Mouse (Mus musculus) ovary, postnatal 10 days (tissue): Measurements from ENCODE around the gene Gm49354.
"Not testable (repeated sequence)": the region's sequence is repeated elsewhere in the genome, so short reads cannot be mapped to it uniquely, and the experiment has no call there.

Source experiments
- DNase-seq: peaks from one replicate; pipeline ENCODE4 v3.0.0; 2022; ENCODE audit warnings: low spot score

Gm49354 gene

GRCm38 (mm10) chr13:59766786-59767515 is 15.1 kb downstream of the Gm49354 start:
- no peak for DNase-seq

DNA sequence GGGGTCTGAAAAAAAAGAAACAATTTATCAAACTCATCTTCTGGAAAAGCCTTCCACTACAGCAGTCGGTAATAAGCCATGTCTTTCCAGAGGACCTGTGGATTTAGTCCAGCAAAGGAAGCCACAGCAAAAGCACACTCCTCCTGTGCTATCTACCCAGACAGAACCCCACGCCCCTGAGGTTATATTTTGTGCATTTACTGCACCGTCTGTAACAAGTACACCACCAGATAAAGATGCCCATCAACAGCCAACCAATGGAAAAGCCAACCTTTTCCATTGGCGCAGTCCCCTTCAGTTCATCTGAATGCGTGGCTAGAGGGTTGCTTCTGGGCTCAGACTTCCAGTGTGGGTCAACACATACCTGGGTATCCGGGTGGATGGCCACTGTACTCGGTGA is 19.3 kb downstream of the Gm49354 start:
- DNase-seq, result no peak

- no peak for DNase-seq
Measured at GRCm38 (mm10) chr13:59756906-59757305, 25.1 kb downstream of the Gm49354 start.

GRCm38 (mm10) chr13:59750310-59750709 is 31.7 kb downstream of the Gm49354 start:
- DNase-seq, result no peak

GRCm38 (mm10) chr13:59746711-59747110 is 35.3 kb downstream of the Gm49354 start, which contains the start of gene 1700014D04Rik:
Gene 1700014D04Rik, minus strand, starts transcription at chr13:59746752.
- no peak for DNase-seq

GRCm38 (mm10) chr13:59746164-59746563 is 35.9 kb downstream of the Gm49354 start:
- DNase-seq, result no peak

- no peak for DNase-seq
Measured at GRCm38 (mm10) chr13:59745462-59745861, 36.6 kb downstream of the Gm49354 start.

- no peak for DNase-seq
Measured at GRCm38 (mm10) chr13:59741697-59742096, 40.3 kb downstream of the Gm49354 start.

- DNase-seq, result no peak
Measured at GRCm38 (mm10) chr13:59741096-59741495, 40.9 kb downstream of the Gm49354 start.

- DNase-seq, result no peak
Measured at GRCm38 (mm10) chr13:59739397-59739796, 42.6 kb downstream of the Gm49354 start.

DNA sequence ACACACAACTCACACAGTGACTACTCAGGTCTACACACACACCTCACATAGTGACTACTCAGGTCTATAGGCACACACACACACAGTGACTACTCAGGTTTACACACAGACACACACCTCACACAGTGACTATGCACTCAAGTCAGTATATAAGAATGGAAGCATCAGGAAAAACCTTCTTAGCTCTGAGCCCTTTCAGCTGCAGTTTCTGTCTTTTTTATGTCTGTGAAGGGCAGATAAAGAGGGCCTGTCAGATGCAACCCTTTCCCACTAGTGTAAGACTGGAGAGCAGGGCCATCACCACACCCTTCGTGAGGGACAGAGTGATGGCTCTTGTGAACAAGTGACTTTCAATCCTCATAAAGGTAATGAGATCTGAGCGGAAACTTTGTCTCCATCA is 43.6 kb downstream of the Gm49354 start:
- DNase-seq, result no peak

GRCm38 (mm10) chr13:59735190-59735589 is 46.9 kb downstream of the Gm49354 start:
- DNase-seq, result no peak

GRCm38 (mm10) chr13:59734347-59734746 is 47.7 kb downstream of the Gm49354 start:
- not testable (repeated sequence) for DNase-seq

GRCm38 (mm10) chr13:59733936-59734335 is 48.1 kb downstream of the Gm49354 start:
- no peak for DNase-seq

DNA sequence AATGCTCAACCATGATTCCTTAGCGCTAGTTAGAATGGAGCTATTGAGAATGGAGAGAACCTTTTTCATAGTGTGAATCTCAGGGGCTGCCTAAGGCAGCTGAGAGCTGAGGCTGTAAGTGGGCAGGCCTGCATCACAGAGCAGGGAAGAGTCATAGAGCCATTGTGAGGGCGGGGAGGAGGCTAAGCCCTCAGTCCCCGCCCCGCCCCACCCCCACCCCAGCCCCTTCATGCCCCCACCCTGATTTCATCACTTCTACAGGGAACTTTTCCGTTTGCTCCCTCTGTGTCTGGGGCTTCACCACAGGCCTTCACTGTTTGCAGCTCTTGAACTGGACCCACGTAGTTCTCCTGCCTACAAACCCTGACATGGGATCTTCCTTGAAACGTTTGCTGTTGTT is 50.4 kb downstream of the Gm49354 start, which contains the start of gene Spata31d1d:
Spata31d1d (minus strand) TSS at position 101 of the 400 bp plus-strand sequence.
- DNase-seq, result no peak

GRCm38 (mm10) chr13:59728378-59729093 is 53.5 kb downstream of the Gm49354 start:
- peak; percentile 53 for DNase-seq

GRCm38 (mm10) chr13:59726139-59726867 is 55.7 kb downstream of the Gm49354 start:
- no peak for DNase-seq

DNA sequence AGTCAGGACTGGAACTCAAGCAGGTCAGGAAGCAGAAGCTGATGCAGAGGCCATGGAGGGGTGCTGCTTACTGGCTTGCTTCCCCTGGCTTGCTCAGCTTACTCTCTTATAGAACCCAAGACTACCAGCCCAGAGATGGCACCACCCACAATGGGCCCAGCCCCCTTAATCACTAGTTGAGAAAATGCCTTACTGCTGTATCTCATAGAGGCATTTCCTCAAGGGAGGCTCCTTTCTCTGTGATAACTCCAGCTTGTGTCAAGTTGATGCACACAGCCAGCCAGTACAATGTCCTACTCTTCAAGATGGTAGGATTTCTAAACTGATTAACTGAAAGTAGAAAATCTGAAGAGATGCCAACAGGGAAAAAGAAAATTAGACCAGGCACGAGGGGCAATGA is 60.0 kb downstream of the Gm49354 start:
- not testable (repeated sequence) for DNase-seq

DNA sequence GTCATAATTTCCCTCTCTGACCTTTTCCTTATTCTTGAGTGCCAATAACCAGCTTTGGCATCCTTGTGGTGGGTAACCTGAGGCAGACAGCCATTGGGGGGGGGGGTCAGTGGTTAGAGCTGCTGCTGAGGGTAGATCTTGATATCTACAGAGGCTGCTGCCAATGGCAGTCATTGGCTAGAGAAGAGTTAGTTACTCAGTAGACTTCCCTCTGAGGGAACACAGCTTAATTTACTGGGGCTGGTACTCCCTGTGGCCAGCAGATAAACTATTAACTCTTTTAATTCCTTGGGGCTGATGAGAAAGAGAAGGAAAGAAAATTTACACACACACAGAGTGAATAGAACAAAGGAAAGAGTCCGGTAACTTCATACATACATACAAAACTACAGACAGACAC is 62.6 kb downstream of the Gm49354 start:
- DNase-seq, result no peak

DNA sequence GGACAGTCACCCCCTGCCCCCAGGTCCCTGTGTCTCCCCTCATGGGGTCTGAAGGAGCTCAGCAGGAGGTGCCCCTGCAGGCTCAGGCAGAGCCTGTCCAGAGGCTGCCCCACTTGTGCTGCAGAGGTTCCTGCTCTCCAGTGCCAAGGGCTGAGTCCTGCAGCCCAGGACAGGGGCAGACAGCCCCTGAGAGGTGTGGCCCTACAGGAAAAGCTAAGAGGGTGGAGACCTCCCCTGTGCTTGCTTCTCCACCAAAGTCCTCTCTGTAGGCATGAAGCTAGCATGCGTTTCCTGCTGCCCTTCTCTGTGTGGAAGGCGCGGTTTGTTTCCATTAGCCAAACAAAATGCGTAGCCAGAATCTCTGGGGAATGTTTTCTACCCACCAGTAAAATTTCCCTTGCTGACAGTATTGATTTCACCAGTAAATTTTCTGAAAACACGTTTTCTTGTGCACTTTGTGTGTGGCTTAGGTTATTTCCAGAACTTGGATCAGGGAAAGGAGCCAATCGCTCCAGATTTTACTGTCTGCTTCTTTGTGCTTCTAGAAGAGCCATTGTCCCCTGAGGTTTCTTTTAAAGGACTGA is 63.1 kb downstream of the Gm49354 start:
- DNase-seq, result not testable (repeated sequence)

- DNase-seq, result no peak
Measured at GRCm38 (mm10) chr13:59713710-59714109, 68.3 kb downstream of the Gm49354 start.

DNA sequence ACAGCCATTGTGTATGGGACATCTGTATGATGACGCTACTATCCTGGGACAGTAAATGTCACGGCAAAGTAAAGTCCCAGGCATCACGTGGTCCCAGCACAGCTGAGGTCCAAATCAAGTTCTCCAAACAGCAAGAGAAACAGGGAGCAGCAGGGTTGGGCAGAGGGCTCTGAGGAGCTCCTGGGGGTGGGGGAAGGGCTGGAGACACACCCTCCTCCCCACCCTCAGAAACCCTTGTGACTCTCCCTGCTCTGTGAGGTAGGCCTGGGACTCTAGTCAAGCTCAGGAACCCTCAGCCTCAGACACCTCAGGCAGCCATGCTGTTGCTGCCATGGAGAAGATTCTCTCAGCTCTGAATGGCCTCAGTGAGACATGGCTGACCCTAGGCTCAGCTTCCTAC is 70.1 kb downstream of the Gm49354 start, which contains the start of gene Spata31d1b:
Spata31d1b (plus strand) TSS at position 301 of the 400 bp plus-strand sequence.
- not testable (repeated sequence) for DNase-seq
